Mouse (Mus musculus): ENCODE data around the gene Adamts1.

The Adamts1 gene

GRCm38 (mm10) chr16:85802954-85803353, at the start of gene Adamts1:
TSS of gene Adamts1 (minus strand) at chr16:85803113.
- DNase-seq (ENCODE audit: low spot score): peak; percentile 83

DNA sequence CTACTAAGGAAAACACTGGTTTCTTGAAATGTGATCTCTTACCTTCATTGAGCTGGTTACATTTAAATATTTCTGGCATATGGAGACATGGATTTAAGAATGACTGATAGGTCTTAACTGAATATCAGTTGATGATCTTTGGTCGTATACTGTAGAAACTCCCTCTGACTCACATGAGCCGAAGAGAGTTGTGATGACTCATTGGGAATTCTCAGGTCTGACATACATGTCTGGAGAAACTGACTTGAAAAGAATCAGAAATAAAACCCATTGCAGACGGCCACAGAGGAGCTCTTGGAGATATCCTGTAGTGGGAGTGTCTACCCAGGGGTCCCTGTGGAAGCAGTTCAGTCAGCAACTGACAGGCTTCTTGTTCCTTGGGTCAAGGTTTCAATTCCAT, 24.2 kb upstream of the Adamts1 start:
- no peak for DNase-seq (ENCODE audit: low spot score)

GRCm38 (mm10) chr16:85822330-85822916, 19.5 kb upstream of the Adamts1 start:
- DNase-seq (ENCODE audit: low spot score): no peak

DNA sequence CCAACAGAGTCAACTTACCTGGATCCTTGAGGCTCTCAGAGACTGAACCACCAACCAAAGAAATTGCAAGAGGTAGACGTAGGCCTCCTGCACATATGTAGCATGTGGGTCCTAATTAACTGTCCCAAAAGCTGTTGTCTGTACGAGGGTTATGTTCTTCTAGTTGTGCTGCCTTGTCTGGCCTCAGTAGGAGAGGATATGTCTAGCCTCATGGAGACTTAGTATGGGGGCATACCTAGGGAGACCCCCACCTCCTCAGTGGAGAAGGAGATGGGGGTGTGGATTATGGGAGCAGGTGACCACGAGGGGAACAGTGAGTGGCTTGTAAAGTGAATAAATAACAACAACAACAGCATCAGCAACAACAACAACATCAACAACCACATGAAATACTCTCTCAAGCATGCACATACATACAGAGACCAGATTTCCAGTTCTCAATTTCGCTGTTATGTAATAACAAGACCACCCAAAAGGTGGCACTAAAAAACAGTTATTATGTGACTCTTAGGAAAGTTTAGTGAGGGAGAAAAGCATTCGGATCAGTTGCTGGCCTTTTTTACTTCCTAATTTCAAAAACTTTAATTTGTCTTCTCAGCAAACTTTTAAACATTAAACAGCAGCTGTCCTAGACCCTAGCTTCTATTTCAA, 17.0 kb upstream of the Adamts1 start:
- DNase-seq (ENCODE audit: low spot score): no peak

- DNase-seq (ENCODE audit: low spot score): no peak
Observed at GRCm38 (mm10) chr16:85814116-85814515, 11.2 kb upstream of the Adamts1 start.

DNA sequence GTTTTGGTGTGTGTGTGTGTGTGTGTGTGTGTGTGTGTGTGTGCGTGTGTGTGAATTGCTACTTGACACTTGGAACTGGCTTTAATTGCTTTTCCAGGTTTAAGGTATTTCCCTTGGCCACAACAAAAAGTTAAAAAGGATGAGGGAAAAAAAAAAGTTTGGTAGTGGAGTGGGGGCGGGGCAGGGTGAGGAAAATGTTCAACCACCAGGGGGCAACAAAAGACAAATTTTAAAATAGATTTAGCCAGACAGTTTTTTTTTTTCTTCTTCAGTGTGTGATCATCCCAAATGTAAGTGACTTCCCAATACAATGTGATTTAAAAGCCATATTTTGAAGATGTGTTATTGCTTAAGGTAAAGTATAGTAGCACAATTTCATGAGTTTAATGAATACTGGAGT, 4.7 kb upstream of the Adamts1 start:
- DNase-seq (ENCODE audit: low spot score): peak; percentile 65

DNA sequence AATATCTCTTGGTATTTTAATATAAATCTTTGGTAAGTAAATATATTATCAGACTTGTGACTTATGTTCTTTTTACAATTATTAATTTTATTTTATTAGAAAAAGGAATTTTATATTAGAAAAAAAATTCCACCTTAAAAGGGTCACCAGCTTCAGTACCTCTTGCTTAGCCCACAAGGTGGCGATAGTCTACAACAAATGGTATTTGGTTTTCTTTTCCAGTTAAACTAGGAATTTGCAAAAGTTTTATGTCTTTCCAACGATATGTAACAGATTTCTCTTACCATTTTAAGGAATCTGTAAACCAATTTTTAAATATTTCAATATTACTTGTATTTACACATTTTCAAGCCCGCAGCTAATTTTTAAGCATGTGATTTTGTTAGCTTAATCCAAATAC, 4.2 kb upstream of the Adamts1 start:
- peak; percentile 41 for DNase-seq (ENCODE audit: low spot score)

GRCm38 (mm10) chr16:85805581-85805980, 2.7 kb upstream of the Adamts1 start:
- no peak for DNase-seq (ENCODE audit: low spot score)

DNA sequence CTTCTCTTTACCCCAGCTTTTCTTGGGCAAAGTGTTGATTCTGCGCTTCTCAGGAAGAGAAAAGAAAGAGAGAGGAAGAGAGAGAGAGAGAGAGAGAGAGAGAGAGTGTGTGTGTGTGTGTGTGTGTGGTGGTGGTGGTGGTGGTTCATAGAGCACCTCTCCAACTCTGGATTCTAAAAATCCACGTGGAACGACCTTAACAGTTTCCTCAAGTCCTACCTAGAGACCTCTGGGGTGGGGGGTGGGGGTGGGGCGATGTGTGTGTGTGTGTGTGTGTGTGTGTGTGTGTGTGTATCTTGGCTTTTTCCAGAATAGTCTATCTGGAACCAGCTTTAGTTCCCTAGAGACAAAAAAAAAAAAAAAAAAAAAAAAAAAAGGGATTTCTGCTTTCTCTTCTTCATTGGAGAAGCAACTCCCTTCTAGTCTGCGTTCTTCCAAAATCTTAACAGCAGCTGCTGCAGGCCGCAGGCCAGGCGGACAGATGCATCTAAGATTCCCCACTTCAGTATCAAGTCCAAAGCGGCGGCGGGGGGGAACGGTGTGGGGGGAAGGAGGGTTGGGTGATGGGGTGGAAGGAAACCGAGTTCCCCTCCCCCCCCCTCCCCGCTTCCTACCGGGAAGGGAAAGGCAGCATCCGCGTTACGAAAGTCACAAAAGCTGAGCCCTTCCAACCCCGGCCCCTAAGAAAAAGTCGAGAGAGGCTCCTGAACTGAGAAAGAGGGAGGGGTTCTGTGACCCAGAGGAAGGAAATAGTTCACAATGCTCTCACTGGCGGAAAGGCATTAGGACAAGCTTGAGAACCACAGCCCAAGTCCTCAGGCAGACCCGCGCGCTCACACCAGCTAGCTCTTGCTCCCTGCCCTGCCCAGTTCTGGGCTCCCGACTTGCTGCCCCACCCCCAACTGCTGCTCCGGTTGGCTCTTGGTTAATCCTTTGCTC, 969 bp upstream of the Adamts1 start:
- DNase-seq (ENCODE audit: low spot score): peak; percentile 61

DNA sequence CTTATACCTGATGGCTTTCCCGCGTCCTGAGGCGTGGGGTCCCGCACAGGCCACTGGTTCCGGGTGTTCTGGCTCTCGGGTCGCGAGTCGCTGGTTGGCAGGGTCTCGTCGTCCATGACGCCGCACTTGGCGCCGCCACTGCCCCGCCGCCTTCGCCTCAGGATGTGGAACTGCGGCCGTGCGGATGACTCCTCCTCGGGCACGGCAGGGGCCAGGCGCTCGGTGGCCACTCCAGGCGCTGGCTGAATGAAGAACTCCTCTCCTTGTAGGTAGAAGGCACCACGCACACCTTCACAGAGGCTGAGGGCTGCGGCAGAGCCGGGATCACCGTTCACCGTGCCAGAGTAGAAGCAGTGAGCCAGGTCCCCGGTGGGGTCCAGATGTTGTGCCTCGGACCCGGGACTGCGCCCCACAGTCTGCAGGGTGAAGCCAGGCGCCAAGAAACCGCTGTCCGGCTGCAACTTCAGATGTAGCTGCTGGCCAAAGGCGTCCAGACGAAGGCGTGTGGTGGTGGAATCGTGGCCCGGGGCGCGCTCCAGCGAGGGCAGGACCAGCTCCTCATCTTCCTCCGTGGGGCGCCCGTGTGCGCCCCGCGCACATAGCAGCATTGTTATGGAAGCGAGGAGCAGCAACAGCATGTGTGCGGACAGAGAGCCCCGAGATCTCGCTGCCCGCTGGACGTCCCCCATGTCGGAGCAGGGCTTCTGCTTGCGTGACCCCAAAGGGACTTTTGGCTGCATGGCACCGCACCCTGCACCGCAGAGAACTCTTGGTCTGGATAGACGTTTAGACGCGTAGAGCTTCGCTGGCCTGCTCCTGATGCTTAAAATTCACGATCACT, 722 bp downstream of the Adamts1 start:
- peak; percentile 47 for DNase-seq (ENCODE audit: low spot score)

DNA sequence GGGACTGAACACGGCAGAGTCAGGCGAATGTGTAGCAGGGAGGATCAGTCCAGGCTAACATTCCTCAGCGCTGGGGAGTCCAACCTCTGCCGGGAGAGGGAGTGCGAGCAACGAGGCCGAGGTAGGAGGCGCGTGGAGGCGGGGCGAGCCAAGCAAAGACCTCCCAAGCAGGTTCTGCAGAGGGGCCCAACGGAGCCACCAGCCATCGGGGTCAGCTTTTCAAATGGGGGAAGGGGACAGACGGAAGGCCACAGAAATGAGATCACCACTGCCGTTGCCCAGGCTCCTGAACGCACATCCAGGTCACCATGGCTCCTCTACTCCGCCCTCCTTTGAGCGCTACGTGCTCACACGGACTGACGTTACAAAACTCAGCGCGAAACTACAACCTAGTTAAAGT, 1.7 kb downstream of the Adamts1 start:
- peak; percentile 75 for DNase-seq (ENCODE audit: low spot score)

DNA sequence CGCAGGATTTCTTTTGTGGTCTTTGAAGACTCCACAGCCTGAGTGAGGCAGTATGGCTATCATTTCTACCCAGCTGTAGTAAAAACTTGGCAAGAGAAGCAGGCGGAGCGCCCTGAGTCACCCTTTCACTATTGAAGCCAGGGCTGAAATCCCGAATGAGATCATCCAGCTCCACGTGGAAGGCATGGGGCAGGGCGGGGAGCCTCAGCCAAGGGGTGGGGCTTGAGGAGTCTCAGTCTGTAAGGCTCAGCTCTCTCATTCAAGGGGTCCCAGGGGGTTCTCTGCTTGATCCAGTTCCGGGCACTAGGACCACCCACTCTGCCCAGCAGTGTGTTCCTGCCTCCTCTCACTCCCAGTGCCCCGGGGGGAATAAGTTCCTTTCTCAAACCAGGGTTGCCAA, 2.2 kb downstream of the Adamts1 start:
- DNase-seq (ENCODE audit: low spot score): peak; percentile 76

GRCm38 (mm10) chr16:85799971-85800370, 2.9 kb downstream of the Adamts1 start:
- DNase-seq (ENCODE audit: low spot score): no peak

GRCm38 (mm10) chr16:85798334-85798733, 4.6 kb downstream of the Adamts1 start:
- no peak for DNase-seq (ENCODE audit: low spot score)

GRCm38 (mm10) chr16:85797161-85797560, 5.8 kb downstream of the Adamts1 start:
- DNase-seq (ENCODE audit: low spot score): no peak

DNA sequence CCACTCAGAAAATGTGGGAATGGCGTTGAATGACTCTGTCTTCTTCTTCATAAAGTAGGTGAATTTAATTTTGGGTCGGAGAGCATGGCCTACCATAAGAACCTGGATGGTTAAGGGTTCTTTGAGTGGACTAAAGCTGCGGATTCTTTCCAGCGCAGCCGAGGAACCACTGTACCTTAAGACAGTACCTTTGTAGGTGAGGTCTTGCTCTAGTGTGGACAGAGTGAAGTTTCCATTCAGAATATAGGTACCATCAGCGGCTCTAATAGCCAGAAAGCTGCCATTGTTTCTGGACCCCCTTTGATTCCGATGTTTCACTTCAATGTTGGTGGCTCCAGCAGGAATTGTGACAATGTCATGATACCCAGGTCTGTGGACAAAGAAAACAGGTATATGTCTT, 7.2 kb downstream of the Adamts1 start:
- DNase-seq (ENCODE audit: low spot score): no peak

DNA sequence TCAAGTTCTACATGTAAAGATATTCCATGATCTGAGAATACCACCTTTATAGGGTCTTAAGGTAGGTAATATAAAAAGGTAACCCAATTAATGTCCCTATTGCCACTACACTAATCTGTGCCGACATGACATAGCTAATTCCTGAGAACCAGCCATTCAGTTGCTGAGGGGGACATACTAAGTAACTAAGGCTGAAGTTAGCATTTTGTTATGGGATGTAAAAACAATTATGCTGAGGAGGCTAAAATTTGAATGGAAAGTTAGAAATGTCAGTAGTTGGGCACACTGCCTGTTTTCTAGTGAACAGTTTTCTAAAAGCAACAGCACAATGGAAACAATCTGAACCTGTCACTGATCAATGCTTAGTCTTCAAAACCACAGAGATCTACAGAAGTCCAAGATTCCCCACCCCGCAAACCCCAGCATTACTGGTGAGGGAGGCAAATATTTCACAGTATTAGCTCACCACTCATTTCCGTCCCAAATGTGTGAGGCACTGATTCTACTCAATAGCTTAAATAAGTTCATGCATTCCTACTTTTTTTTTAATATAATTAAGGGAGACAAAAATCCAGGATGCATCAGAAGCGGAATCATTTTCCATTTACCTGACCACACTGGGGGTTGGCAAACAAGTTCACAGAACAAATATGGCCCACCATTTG, 9.6 kb downstream of the Adamts1 start:
- no peak for DNase-seq (ENCODE audit: low spot score)

GRCm38 (mm10) chr16:85781076-85781475, 21.8 kb downstream of the Adamts1 start:
- no peak for DNase-seq (ENCODE audit: low spot score)

DNA sequence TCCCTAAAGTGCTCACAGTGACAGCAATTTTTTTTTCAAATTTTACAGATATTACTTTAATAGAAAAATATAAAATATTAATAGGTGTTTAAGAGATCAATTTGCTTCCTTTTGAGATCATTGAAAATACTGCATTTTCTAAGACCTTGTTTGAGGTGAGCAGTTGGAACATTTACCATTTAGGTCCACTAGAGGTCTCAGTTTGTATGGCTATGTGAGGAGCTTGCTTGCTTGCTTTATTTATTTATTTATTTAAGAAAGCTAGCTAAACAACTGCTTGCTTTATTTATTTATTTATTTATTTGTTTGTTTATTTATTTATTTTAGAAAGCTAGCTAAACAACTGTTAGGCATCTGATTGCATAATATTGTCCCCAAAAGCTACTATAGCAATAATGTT, 23.1 kb downstream of the Adamts1 start:
- no peak for DNase-seq (ENCODE audit: low spot score)

GRCm38 (mm10) chr16:85772272-85772671, 30.6 kb downstream of the Adamts1 start:
- DNase-seq (ENCODE audit: low spot score): no peak

DNA sequence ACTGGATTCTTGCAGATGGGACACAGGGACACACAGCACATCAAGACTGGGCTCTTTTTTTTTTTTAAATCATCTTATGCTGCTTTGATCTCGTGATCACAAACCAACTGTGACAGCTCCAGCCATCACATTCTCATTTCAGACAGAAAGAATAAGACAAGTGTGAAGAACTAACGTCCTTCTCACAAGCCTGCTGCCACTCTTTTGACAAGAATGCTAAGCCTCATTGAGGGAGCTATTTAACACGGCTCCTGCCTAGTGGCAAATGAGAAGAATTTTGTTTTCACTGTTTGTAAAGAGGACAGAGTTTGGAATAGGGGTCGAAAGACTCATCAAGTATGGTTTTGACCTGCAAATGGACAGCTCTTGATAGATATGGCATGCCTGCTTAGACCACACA, 35.6 kb downstream of the Adamts1 start:
- DNase-seq (ENCODE audit: low spot score): no peak

GRCm38 (mm10) chr16:85765697-85766096, 37.2 kb downstream of the Adamts1 start:
- no peak for DNase-seq (ENCODE audit: low spot score)

Data from urinary bladder, postnatal 25 days (tissue).